Mouse (Mus musculus): ENCODE data around the gene Psmb4.

- peak; percentile 97 for TF ChIP-seq EP300 (IDR thresholded peaks at IDR 0.05)
- no peak for TF ChIP-seq CTCF (IDR thresholded peaks at IDR 0.05)
Measured at GRCm38 (mm10) chr3:94911050-94911693, 24.4 kb upstream of the Psmb4 start.
